Mouse (Mus musculus): ENCODE data around the gene Egln2. TPM values are rescaled to one million over a fixed set of nuclear protein-coding genes. Genes with fewer than 3 reads are reported as not detected.

Egln2 gene
- total and polyA plus RNA-seq, 3 experiments = 69.5 to 80.1 TPM; not detected in 1

GRCm38 (mm10) chr7:27174896-27175295 lies 8.3 kb upstream of the Egln2 start:
- no peak overlapping the region for H3K4me3 ChIP-seq (ENCODE audit: control insufficient read depth in 1 of 2, insufficient read depth in 1 of 2, low read depth in 2 of 2, low read length in 2 of 2)
- no peak for DNase-seq (ENCODE audit: low read depth, low spot score)
- H3K27me3 ChIP-seq (ENCODE audit: control insufficient read depth in 1 of 2, insufficient read depth in 2 of 2, low read length in 2 of 2) = no peaks in the 10 kb centered on the region
- no peak overlapping the region for H3K27ac ChIP-seq (ENCODE audit: control insufficient read depth, low read depth, low read length)
- TF ChIP-seq MXI1 (IDR thresholded peaks at IDR 0.05; ENCODE audit: low read depth, low read length) = no peak
- TF ChIP-seq SMC3 (IDR thresholded peaks at IDR 0.05; ENCODE audit: low read depth, low read length) = no peak
- TF ChIP-seq E2F4 (IDR thresholded peaks at IDR 0.05; ENCODE audit: borderline replicate concordance, low read depth, low read length) = no peak
- no peak for TF ChIP-seq CTCF (IDR thresholded peaks at IDR 0.05 in 2 of 3, conservative IDR thresholded peaks at IDR 0.05 in 1 of 3; ENCODE audit: control insufficient read depth in 1 of 3, insufficient read depth in 1 of 3, low read depth in 2 of 3, low read length in 3 of 3, poor library complexity in 1 of 3, severe bottlenecking in 1 of 3)
- no peak for TF ChIP-seq NELFE (IDR thresholded peaks at IDR 0.05; ENCODE audit: low read depth, low read length)
- no peak for TF ChIP-seq ZNF384 (IDR thresholded peaks at IDR 0.05; ENCODE audit: low read depth, low read length)
- no peak for TF ChIP-seq GATA1 (IDR thresholded peaks at IDR 0.05; ENCODE audit: low read depth, low read length)
- H3K9ac ChIP-seq (ENCODE audit: control insufficient read depth, low read depth, low read length, poor library complexity, severe bottlenecking) = no peak overlapping the region
- H3K9me3 ChIP-seq (replicated peaks; ENCODE audit: insufficient read depth, low read length) = no peaks in the 10 kb centered on the region
- H3K79me2 ChIP-seq (ENCODE audit: control insufficient read depth, insufficient read depth, low read length, poor library complexity) = no peaks in the 10 kb centered on the region
- H3K36me3 ChIP-seq (ENCODE audit: control insufficient read depth in 1 of 2, insufficient read depth in 2 of 2, low read length in 2 of 2) = peaks cover 0 to 3% of the 10 kb centered on the region in 2 experiments; a peak in 2 of 4 replicates
- H3K4me1 ChIP-seq (ENCODE audit: control insufficient read depth in 1 of 2, insufficient read depth in 2 of 2, low read length in 2 of 2) = peaks cover 0 to 7% of the 10 kb centered on the region in 2 experiments; a peak in 2 of 4 replicates

GRCm38 (mm10) chr7:27174496-27174895 lies 7.9 kb upstream of the Egln2 start:
- H3K27me3 ChIP-seq (ENCODE audit: control insufficient read depth in 1 of 2, insufficient read depth in 2 of 2, low read length in 2 of 2) = no peaks in the 10 kb centered on the region
- peaks cover 0 to 2% of the 10 kb centered on the region in 2 experiments; a peak in 2 of 4 replicates for H3K36me3 ChIP-seq (ENCODE audit: control insufficient read depth in 1 of 2, insufficient read depth in 2 of 2, low read length in 2 of 2)
- H3K9me3 ChIP-seq (replicated peaks; ENCODE audit: insufficient read depth, low read length) = no peaks in the 10 kb centered on the region
- TF ChIP-seq POLR2A (IDR thresholded peaks at IDR 0.05; ENCODE audit: control insufficient read depth in 1 of 2, insufficient read depth in 1 of 2, low read depth in 1 of 2, low read length in 2 of 2, poor library complexity in 1 of 2) (no peak), CHD1 (IDR thresholded peaks at IDR 0.05; ENCODE audit: low read depth, low read length) (no peak)
- H3K4me1 ChIP-seq (ENCODE audit: control insufficient read depth in 1 of 2, insufficient read depth in 2 of 2, low read length in 2 of 2) = peaks cover 0 to 6% of the 10 kb centered on the region in 2 experiments; a peak in 2 of 4 replicates
- no peak overlapping the region for H3K9ac ChIP-seq (ENCODE audit: control insufficient read depth, low read depth, low read length, poor library complexity, severe bottlenecking)
- H3K27ac ChIP-seq (ENCODE audit: control insufficient read depth, low read depth, low read length) = no peak overlapping the region
- no peak for DNase-seq (ENCODE audit: low read depth, low spot score)
- H3K4me3 ChIP-seq (ENCODE audit: control insufficient read depth in 1 of 2, insufficient read depth in 1 of 2, low read depth in 2 of 2, low read length in 2 of 2) = no peak overlapping the region
- H3K79me2 ChIP-seq (ENCODE audit: control insufficient read depth, insufficient read depth, low read length, poor library complexity) = no peaks in the 10 kb centered on the region

GRCm38 (mm10) chr7:27170981-27171380 lies 4.4 kb upstream of the Egln2 start:
- H3K27me3 ChIP-seq (ENCODE audit: control insufficient read depth in 1 of 2, insufficient read depth in 2 of 2, low read length in 2 of 2) = no peaks in the 10 kb centered on the region
- TF ChIP-seq ELF1 (IDR thresholded peaks at IDR 0.05; ENCODE audit: low read depth, low read length) (no peak), EP300 (IDR thresholded peaks at IDR 0.05; ENCODE audit: low read depth in 1 of 2, low read length in 2 of 2) (no peak), MAZ (IDR thresholded peaks at IDR 0.05; ENCODE audit: low read depth, low read length) (no peak)
- no peak for DNase-seq (ENCODE audit: low read depth, low spot score)
- H3K36me3 ChIP-seq (ENCODE audit: control insufficient read depth in 1 of 2, insufficient read depth in 2 of 2, low read length in 2 of 2) = 0 out of 4 replicates have a peak, but pooled peaks cover 0 to 2% of the 10 kb centered on the region in 2 experiments
- no peak overlapping the region for H3K9ac ChIP-seq (ENCODE audit: control insufficient read depth, low read depth, low read length, poor library complexity, severe bottlenecking)
- H3K4me3 ChIP-seq (ENCODE audit: control insufficient read depth in 1 of 2, insufficient read depth in 1 of 2, low read depth in 2 of 2, low read length in 2 of 2) = no peak overlapping the region
- H3K9me3 ChIP-seq (replicated peaks; ENCODE audit: insufficient read depth, low read length) = no peaks in the 10 kb centered on the region
- H3K4me1 ChIP-seq (ENCODE audit: control insufficient read depth in 1 of 2, insufficient read depth in 2 of 2, low read length in 2 of 2) = peaks cover 7 to 10% of the 10 kb centered on the region in 2 experiments; a peak in 3 of 4 replicates
- H3K79me2 ChIP-seq (ENCODE audit: control insufficient read depth, insufficient read depth, low read length, poor library complexity) = peaks cover 4% of the 10 kb centered on the region
- no peak overlapping the region for H3K27ac ChIP-seq (ENCODE audit: control insufficient read depth, low read depth, low read length)
